Mouse (Mus musculus) G1E (cell line): ENCODE results near the gene Gna15. TPM values are rescaled to one million over a fixed set of nuclear protein-coding genes. Genes with fewer than 3 reads are reported as not detected.

Experiments used
- ATAC-seq: 2 replicates; pipeline ENCODE4 v1.8.0; 2016; ENCODE audit warnings: mild to moderate bottlenecking; ENCODE audit not compliant: insufficient number of reproducible peaks, poor library complexity, low FRiP score, severe bottlenecking; ENCODE audit errors: extremely low read depth
- DNase-seq: peaks from one replicate; pipeline ENCODE4 v3.0.0; 2012; ENCODE audit warnings: low spot score
- H3K27me3 ChIP-seq: 2 replicates; pipeline ENCODE4 v1.6.1; 2012; ENCODE audit warnings: mild to moderate bottlenecking, low read length, inconsistent platforms; ENCODE audit not compliant: insufficient read depth
- H3K36me3 ChIP-seq: replicated peaks from 2 replicates; pipeline ENCODE3; 2012; ENCODE audit warnings: mild to moderate bottlenecking, inconsistent platforms
- H3K4me1 ChIP-seq: 2 replicates; pipeline ENCODE4 v1.6.1; 2012; ENCODE audit warnings: low read depth, low read length, inconsistent platforms, mixed read lengths; ENCODE audit not compliant: insufficient read depth
- H3K4me3 ChIP-seq: 2 replicates; pipeline ENCODE4 v1.5.1; 2012; ENCODE audit warnings: low read depth, mild to moderate bottlenecking, inconsistent platforms, low read length, moderate library complexity, mixed read lengths
- H3K9me3 ChIP-seq: replicated peaks from 2 replicates; pipeline ENCODE4 v1.6.1; 2012; ENCODE audit warnings: inconsistent platforms
- CTCF ChIP-seq: IDR thresholded peaks from 2 replicates; pipeline ENCODE4 v1.5.1; 2012; ENCODE audit warnings: low read depth, low read length, inconsistent platforms, mixed read lengths
- GATA1 ChIP-seq: IDR thresholded peaks from 2 replicates; pipeline ENCODE4 v1.6.1; 2012; ENCODE audit warnings: borderline replicate concordance, low read length, inconsistent platforms, mixed read lengths
- GATA2 ChIP-seq: IDR thresholded peaks from 2 replicates; pipeline ENCODE4 v1.6.1; 2012; ENCODE audit warnings: low read depth, low read length, inconsistent platforms, borderline replicate concordance
- POLR2AphosphoS5 ChIP-seq: IDR thresholded peaks from 2 replicates; pipeline ENCODE4 v1.6.1; 2012; ENCODE audit warnings: low read depth, low read length, inconsistent platforms; ENCODE audit not compliant: insufficient replicate concordance
- TAL1 ChIP-seq: conservative IDR thresholded peaks from 2 replicates; pipeline ENCODE4 v1.6.1; 2012; ENCODE audit warnings: low read depth, low read length, inconsistent platforms, mixed read lengths
- polyA plus RNA-seq: library from polyadenylated mRNA; stranded (reverse); fragments of >175 nt; gene quantifications from 2 replicates; pipeline ENCODE4 v1.2.3, GENCODE M21; 2012
- total RNA-seq, 2 experiments: library from RNA; stranded (forward) in 1 of 2; stranded (reverse) in 1 of 2; fragments of 200-1000 nt in 1 of 2; fragments of >200 nt in 1 of 2; fragmentation: Nextera tagmentation in 1 of 2; gene quantifications; 2 replicates each; pipeline ENCODE4 v1.2.3; 2014 to 2017

Gna15 gene
- total and polyA plus RNA-seq, 3 experiments: 16.5 to 22.5 (median 20.1) TPM

DNA sequence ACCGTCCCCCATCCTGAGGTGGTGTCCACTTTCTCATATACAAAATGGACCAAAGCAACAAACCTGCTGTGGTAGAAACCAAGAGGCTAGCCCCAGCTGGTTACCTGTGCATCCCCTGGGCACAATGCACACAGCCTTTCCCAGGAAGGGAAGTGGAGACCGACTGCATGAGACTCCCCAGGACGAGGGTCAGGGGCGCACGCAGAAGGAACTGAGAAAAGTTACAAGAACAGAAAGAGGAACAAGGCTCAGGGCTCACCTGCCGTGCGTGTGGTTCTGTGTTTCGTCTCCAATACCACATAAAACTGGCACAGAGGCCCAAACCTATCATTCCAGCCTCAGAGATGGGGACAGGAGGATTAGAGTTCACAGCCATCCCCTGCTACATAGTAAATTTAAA lies 6.8 kb downstream of the Gna15 start:
- no peaks in the 10 kb centered on the region for H3K27me3 ChIP-seq
- ATAC-seq: no peak
- peaks cover 10% of the 10 kb centered on the region for H3K9me3 ChIP-seq
- H3K4me1 ChIP-seq: peaks cover 59% of the 10 kb centered on the region
- no peak for TF ChIP-seq GATA2
- no peak for TF ChIP-seq CTCF
- no peak for TF ChIP-seq GATA1
- no peak for TF ChIP-seq POLR2AphosphoS5
- no peak for TF ChIP-seq TAL1
- DNase-seq: no peak
- peaks cover 74% of the 10 kb centered on the region for H3K36me3 ChIP-seq
- peak overlapping the region; percentile 15; the same call in 1 of the 2 replicates for H3K4me3 ChIP-seq

DNA sequence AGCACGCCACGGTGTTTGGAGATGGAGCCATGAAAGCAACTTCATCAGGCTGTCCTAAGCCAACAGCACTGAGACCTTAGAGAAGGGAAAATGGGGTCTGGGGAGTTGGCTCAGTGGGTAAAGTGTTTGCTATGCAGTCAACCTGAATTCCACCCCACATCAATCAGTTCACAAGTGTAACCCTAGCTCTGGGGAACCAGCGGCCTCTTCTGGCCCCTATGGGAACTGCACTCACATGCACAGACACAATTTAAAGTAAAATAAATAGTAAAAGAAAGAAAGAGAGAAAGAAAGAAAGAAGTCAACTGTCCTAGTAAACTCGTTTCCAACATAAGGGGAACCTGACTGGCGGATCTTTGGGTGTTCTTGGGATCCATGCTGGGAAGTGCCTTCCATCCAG lies 10.2 kb downstream of the Gna15 start:
- peaks cover 57% of the 10 kb centered on the region for H3K4me1 ChIP-seq
- peaks cover 10% of the 10 kb centered on the region for H3K9me3 ChIP-seq
- ATAC-seq (no peak), DNase-seq (no peak)
- TF ChIP-seq TAL1 (no peak), GATA1 (no peak), CTCF (no peak), GATA2 (no peak), POLR2AphosphoS5 (no peak)
- H3K36me3 ChIP-seq: peaks cover 82% of the 10 kb centered on the region
- no peaks in the 10 kb centered on the region for H3K27me3 ChIP-seq
- no peak overlapping the region for H3K4me3 ChIP-seq

DNA sequence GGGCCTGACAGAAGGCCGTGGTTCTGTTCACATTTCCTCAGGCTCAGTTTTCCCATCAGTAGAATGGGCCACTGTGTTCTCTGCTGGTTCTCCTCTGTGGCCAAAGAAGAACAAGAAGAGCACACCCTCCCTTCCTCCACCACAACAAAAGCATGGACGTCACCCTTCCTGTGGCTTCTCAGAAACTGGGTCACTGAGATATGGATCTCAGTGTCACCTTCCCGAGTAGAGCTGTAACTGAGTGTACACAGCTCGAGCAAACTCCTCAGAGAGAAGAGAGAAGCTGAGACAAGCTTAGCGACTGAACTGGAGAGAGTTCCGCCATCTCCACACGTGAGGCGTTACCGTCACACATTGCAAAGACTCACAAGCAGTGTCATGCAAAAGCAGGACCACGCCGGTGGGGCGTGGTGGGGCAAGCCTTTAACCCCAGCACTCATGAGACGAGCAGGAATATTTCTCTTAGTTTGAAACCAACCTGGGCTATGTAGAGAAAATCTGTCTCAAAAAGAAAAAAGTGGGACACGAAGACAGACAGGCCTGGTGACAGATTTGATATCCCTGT lies 13.7 kb downstream of the Gna15 start:
- ATAC-seq: peak; percentile 49; the same call in 1 of the 2 replicates
- peaks cover 10% of the 10 kb centered on the region for H3K9me3 ChIP-seq
- H3K4me1 ChIP-seq: peaks cover 49% of the 10 kb centered on the region
- no peak overlapping the region for H3K4me3 ChIP-seq
- H3K27me3 ChIP-seq: no peaks in the 10 kb centered on the region
- TF ChIP-seq CTCF (no peak), POLR2AphosphoS5 (no peak), GATA2 (no peak)
- no peak for DNase-seq
- H3K36me3 ChIP-seq: peaks cover 94% of the 10 kb centered on the region

DNA sequence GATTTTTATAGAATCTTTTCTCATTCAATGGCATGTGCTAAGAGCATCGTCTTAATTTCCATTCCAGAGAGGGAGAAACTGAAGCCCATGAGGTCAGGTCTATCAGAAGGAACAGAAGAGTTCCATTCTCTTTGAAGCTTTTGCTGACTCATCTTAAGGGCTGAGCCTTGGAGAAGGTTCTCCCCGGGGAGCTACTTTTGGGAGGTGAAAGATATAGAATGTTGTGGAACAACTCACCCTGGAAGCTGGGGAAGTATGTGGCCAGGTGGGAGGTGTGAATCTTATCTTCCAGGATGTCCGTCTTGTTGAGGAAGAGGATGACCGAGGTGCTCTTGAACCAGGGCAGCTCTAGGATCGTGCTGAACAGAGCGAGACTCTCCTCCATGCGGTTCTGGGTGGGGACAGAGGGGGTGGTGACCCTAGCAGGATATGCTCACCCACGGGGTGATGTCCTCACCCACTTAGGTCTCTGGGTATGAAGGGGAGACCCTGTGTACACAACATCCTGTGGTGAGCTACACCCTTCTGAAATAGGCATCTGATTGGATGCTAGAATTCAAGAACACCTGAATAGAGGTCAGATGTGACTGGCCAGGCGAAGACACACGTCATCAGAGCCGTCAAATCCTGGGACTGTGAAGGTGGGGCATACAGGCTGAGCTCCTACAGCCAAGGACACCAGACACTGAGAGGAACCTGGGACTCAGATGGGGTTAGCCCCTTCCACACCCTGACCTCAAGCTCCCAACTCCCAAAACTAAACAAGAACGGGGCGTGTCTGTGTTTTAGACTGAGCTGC lies 16.1 kb downstream of the Gna15 start:
- peaks cover 52% of the 10 kb centered on the region for H3K4me1 ChIP-seq
- no peak for ATAC-seq
- H3K4me3 ChIP-seq: no peak overlapping the region; the same call in 1 of the 2 replicates
- DNase-seq: no peak
- H3K27me3 ChIP-seq: no peaks in the 10 kb centered on the region
- peaks cover 94% of the 10 kb centered on the region for H3K36me3 ChIP-seq
- no peak for TF ChIP-seq CTCF
- no peak for TF ChIP-seq TAL1
- no peak for TF ChIP-seq GATA1
- TF ChIP-seq GATA2: no peak
- TF ChIP-seq POLR2AphosphoS5: no peak
- H3K9me3 ChIP-seq: 0 out of 2 replicates have a peak, but pooled peaks cover 5% of the 10 kb centered on the region

DNA sequence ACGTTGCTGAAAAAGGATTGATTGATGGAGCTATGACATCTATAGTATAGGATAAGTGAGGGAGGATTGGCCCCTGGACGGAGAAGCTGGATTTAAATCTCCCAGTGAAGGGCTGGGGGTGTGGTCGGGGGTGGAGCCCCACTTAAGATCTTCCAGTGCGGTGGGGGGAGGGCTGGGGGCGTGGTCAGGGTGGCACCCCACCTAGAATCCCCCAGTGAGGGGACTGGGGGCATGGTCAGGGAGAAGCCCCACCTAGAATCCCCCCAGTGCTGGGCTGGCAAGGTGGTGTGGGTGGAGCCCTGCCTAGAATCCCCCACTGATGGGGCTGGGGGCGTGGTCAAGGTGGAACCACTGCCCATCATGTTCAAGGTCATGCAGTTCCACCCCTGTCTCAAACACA lies 16.9 kb downstream of the Gna15 start:
- ATAC-seq (no peak), DNase-seq (no peak)
- H3K36me3 ChIP-seq: peaks cover 94% of the 10 kb centered on the region
- H3K4me3 ChIP-seq: no peak overlapping the region
- H3K27me3 ChIP-seq: no peaks in the 10 kb centered on the region
- peaks cover 52% of the 10 kb centered on the region for H3K4me1 ChIP-seq
- TF ChIP-seq TAL1 (no peak), GATA2 (no peak), CTCF (no peak), GATA1 (no peak), POLR2AphosphoS5 (no peak)
- H3K9me3 ChIP-seq: 0 out of 2 replicates have a peak, but pooled peaks cover 5% of the 10 kb centered on the region

DNA sequence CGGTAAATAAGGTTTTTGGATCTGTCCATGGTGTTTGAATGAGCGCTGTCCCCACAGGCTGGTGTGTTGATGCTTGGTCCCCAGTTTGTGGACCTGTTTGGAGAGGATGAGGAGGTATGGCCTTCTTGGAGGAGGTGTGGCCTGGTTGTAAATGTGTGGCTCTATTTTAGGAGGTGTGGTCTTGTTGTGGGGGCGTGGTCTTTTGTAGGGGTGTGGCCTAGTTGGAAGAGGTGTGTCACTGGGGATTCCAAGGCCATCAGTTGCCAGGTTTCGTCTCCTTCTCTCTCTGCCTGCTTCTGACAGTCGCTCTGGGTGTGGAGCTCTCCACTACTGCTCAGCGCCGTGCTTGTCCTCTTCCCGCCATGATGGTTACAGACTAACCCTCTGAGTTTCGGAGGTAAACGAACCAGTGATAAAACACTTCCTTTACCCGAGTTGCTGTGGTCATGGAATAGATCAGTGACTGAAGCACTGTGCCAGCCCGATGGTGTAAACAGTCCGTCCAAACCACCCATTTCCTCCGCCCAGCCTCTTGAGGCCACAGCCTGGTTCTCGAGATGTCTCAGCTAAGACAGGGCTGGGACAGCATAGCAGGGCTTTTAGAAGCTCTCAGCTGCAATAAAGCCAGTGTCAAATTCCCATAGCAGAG lies 18.9 kb downstream of the Gna15 start:
- ATAC-seq (no peak), DNase-seq (no peak)
- H3K4me3 ChIP-seq: no peak overlapping the region
- H3K4me1 ChIP-seq: peaks cover 50% of the 10 kb centered on the region
- H3K9me3 ChIP-seq: 0 out of 2 replicates have a peak, but pooled peaks cover 5% of the 10 kb centered on the region
- no peaks in the 10 kb centered on the region for H3K27me3 ChIP-seq
- TF ChIP-seq GATA1: no peak
- TF ChIP-seq POLR2AphosphoS5: no peak
- no peak for TF ChIP-seq TAL1
- no peak for TF ChIP-seq CTCF
- TF ChIP-seq GATA2: no peak
- peaks cover 92% of the 10 kb centered on the region for H3K36me3 ChIP-seq
